Mouse (Mus musculus) olfactory bulb, adult 2 months (tissue): ENCODE data around the gene Zswim4.

ENCODE experiments used
- CTCF ChIP-seq: fragments of 200-500 bp; IDR thresholded peaks from 2 replicates; pipeline ENCODE4 v1.5.1; 2012; ENCODE audit warnings: low read depth, mild to moderate bottlenecking, low read length, moderate library complexity; ENCODE audit not compliant: insufficient read depth
- POLR2A ChIP-seq: fragments of 200-500 bp; IDR thresholded peaks from 2 replicates; pipeline ENCODE4 v1.6.1; 2012; ENCODE audit warnings: mild to moderate bottlenecking, low read depth, low read length, moderate library complexity; ENCODE audit not compliant: insufficient read depth

DNA sequence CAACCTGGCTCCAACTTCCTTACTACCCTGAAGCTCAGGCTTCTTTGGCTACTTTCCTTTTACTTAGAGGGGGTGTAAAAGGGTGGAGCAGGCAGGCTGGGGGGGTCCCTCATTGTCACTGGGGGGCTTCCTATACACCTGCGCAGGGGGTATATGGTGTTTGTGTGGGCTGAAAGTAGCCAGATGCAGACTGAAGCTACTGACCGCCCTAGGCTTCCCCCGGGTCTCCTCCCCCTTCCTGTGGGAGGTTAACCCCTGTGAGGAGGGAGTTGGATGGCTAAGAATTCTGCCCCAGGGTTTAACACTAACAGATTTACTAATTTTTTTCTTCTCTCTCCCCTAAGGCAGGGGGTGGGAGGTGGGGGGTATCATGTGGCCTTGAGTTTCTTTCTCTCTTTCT, 60.3 kb downstream of the Zswim4 start:
- TF ChIP-seq POLR2A (no peak), CTCF (no peak)
